Mouse (Mus musculus) erythroblast, embryonic 14.5 days (primary cell): ENCODE measurements around the gene Lpo.

Experiments
- GATA1 ChIP-seq: IDR thresholded peaks from 2 replicates; pipeline ENCODE4 v1.6.1; 2012; ENCODE audit warnings: low read length, inconsistent platforms, mixed read lengths
- TAL1 ChIP-seq: IDR thresholded peaks from 3 replicates; pipeline ENCODE4 v1.6.1; 2012; ENCODE audit warnings: low read length, inconsistent platforms, mixed read lengths

DNA sequence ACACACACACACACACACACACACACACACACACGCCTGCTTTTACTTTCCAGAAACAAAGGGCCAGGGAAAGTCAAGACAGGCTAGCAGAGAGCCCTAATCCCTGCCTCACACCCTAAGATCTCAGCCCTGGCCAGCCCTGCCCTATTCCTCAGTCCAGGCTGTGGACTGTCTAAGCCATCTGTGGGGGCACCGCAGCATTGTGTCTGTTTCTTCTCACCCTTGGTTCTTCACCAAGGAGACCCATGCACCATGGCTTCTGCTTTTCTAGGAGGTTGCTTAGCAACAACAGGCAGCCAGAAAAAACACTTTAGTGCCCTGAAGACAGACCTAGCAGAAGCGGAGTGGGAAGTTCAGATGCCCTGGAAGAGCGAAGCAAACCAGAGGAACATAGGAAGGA, 16.7 kb downstream of the Lpo start:
- no peak for TF ChIP-seq TAL1
- TF ChIP-seq GATA1, result no peak
